Mouse (Mus musculus): ENCODE results near the gene Dock1. TPM values are rescaled to one million over a fixed set of nuclear protein-coding genes. Genes with fewer than 3 reads are reported as not detected.

The Dock1 gene
- polyA plus RNA-seq, 2 experiments from 2014 or later: 0.12 to 0.16 TPM

DNA sequence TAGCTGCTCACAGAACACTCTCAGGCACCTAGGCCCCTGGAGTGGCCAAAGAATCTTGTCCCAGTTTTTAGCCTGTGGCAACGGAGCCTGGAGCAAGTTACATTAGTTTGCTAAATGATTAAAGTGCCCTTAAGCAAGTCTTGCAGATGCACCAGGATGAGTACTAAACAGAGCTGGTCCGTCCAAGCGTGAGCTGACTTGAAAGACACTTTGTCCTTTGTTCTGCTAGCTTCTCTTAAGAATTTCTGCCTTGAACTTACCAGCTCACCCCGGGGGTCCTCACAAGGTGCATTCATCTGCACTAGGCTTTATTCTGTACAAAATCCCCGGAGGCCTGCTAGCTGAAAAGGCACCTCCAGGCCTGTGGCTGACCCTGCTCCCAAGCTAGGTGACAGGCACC, 394.8 kb downstream of the Dock1 start:
- no peak for ATAC-seq

DNA sequence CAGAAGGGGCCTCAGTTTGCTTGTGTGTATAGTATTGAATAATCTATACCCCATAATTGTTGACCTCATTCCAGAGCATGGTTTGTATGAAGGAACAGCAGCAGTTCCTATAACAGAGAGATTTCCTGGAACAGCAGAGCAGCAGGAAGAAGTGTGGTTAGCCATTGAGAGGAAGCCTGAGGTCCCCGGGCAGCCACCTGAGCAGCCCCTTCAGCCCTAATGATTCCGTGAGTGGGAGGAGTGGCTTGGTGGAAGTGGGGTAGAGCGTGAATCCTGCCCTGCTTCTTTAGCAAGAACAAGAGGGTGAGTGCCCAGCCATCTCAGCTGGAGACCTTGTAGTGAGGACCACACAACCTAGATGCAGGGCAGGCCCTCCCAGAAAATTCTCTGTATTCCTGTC, 398.4 kb downstream of the Dock1 start:
- no peak for ATAC-seq

DNA sequence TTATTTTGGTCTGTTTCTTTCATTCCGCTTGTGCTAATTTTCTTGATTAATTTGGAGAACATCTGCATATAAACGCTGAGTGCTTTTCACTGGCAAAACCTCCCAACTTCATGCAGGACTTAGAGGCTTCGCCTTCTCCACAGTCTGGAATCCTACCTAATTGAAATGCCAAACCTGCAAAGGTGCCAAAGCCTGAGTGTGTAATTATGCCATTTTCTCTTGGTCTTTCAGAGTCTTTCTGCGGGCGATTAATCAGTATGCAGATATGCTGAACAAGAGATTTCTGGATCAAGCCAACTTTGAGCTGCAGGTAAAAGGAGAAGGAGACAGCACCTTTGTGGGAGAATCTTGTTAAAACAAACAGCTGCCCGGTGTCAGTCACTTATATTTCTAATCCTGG, 406.4 kb downstream of the Dock1 start:
- no peak for ATAC-seq

DNA sequence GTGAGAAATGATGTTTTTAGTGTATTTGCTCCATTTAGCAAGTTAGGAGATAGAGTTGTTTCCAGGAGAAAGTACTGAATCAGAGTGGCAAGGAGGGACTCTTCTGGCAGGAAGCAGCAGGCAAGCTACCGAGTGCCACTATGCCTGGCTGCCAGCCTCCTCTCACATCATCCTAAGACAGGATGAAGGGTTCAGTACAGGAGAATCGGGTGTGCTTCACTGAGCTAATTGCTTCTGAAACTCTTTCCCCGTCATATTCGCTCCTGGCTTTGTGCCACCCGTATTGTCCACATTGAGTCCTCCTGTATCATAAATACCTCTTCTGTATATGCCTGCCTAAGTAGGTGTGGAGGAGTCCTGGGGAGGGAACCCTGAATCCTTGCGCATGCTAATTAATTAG, 406.9 kb downstream of the Dock1 start:
- no peak for ATAC-seq

DNA sequence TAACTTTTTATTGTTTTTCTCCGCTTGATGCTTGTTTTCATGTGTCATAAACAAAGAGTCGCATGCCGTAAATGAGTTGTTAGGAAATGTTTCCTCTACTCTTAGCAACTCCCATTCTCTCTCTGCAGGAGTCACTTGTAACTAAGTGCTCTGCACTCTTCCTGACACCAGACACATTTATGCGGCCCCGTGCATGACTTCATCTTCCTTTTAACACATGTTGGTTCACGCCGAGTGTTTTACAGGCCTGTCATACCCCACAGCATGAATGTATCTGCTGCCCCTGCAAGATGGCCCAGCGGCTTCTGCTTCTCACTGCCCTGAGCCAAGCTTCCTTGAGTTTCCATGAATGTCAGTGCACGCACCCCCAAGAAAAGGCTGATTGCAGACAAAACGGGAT, 407.4 kb downstream of the Dock1 start:
- ATAC-seq: no peak

DNA sequence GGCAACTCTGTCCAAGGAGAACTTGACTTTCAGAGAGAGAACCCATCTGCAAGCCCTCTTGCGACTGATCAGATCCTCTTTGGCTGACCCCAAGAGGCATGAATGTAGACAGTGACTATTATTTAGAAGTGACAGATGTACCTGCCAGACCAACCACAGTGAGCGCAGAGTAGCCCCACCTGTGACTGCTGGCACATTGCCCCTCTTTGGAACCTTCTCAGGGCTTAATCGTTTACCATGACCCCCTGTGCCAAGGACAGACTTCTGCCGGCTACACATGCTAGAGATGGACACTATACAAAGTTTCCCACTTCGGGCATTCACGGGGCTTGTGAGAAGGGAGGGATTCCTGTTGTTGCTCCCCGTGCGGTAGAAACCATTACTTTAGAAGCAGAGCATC, 413.0 kb downstream of the Dock1 start:
- ATAC-seq: no peak

DNA sequence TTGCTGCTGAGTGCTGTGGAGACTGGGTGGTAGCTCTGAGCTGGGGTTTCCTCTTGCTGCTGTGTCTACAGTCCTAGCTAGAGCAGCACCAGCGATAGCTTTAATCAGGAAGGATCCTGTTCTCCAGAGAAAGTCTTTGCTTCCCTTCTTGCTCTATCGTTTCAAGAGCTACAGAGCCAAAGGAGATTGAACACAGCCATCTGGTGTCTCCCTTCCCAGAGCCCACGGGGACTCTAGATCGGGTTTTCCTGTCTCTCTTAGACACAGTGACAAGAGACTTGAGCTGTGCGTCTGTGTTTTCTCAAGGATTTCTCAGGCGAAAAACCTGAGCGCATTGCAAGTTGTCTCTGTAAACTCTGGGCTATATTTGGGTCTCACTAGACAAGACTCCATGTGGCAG, 413.6 kb downstream of the Dock1 start:
- no peak for ATAC-seq

DNA sequence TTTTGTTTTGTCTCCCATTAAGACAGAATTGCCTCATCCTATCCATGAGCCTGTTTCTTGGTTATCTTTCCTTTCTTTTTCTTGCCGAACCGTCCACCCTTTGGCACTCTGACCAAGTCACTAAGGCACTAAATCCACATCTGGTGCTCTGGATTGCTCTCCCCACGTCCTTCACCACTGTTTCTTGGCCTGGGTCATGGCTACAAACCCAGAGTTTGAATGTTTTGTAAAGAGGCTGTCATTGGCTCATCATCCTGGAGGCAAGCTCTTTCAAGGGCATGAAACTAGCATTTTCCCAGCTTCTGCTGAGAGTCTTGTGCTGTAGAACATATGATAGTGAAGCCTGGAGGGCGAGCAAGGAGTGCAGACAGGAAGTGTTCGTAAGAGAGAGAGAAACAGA, 416.1 kb downstream of the Dock1 start:
- no peak for ATAC-seq

DNA sequence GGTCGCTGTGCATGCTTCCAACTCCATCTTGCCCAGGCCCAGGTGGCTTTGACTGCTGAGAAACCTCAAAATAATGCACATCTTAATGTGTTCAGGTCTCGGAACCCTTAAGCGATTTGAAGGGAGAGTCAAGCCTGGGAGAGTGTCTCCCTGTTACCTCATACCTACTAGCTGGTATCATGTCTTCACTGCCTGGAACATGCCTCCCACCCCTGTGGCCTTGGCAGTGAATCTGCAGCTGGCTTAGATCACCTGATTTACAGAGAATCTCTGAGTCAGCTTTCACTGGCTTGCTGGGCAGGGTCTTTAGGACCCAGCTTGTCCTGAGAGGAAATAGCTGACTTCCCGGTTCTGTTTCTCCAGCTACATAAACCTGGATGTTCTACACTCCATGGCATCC, 419.2 kb downstream of the Dock1 start:
- no peak for ATAC-seq

DNA sequence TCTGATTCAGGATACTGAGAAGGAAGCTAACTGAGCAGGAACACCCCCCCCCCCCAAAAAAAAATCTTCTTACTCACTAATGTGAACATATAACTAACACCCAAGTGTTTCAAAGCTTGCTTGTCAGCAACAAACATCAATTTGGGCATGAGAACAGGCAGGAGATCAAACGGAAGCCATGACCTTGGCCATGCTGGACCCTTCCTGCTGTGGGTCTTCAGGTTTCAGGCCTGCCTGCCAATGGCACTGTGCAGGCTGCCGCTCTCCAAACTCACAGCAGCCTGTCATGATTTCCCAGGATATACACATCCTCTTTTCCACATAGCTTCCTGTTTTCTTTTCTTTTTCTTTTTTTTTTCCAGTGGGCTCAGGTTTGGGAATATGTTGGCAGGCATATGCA, 423.4 kb downstream of the Dock1 start:
- no peak for ATAC-seq

DNA sequence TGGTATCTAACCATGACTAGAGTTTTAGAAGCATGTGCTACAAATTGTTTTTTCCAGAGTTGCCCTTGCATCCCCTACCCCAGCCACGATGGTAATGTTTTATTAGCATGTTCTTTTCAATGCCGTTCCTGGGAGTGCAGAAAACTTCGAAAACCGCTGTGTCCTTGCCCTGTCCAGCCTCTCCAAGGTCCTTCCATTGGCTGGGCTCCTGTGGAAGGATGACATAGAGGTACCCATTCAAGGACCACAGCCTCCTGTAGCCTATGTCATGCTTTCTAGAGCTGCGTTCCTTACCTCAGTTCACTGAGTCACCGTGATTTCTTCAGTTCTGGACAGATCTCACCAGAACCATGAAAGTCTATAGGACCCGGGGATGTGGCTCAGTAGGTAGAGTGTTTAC, 431.5 kb downstream of the Dock1 start:
- no peak for ATAC-seq

DNA sequence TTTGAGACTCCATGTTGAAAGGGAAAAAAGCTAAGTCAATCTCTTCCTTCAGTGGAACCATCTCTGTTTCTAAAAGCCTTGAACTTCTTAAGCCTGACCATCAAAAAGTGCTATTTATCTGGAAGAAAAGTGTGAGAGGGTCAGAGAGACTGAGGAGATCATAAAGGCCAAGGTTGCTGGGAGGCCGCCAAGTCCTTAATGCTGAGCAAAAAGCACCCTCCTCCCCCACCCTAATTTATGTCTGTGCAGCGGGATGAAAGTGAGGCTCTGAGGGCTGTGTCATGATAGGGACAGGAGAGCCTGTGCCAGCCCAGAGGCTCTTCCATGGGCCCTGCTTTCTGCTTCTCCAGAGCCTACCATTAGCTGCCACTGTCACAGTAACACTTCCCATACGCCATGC, 436.1 kb downstream of the Dock1 start:
- no peak for ATAC-seq

DNA sequence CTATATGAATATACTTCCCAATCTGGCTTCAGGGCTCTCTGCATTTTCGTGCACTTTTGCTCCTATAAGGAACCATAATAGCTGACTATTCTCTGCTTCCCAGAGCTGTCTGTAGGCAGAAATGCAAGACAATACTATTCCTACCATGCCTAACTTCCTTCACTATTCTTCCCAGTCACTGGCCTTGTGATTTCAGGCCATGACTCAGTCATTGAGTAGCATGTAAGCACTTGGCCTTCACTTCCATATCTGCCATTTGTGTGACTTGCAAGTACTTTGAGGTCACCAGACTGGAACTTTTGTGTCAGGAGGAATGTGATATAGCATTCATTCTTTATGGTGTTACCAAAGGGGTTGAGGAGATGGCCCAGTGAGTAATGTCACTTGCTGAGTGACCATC, 439.9 kb downstream of the Dock1 start:
- ATAC-seq: no peak

DNA sequence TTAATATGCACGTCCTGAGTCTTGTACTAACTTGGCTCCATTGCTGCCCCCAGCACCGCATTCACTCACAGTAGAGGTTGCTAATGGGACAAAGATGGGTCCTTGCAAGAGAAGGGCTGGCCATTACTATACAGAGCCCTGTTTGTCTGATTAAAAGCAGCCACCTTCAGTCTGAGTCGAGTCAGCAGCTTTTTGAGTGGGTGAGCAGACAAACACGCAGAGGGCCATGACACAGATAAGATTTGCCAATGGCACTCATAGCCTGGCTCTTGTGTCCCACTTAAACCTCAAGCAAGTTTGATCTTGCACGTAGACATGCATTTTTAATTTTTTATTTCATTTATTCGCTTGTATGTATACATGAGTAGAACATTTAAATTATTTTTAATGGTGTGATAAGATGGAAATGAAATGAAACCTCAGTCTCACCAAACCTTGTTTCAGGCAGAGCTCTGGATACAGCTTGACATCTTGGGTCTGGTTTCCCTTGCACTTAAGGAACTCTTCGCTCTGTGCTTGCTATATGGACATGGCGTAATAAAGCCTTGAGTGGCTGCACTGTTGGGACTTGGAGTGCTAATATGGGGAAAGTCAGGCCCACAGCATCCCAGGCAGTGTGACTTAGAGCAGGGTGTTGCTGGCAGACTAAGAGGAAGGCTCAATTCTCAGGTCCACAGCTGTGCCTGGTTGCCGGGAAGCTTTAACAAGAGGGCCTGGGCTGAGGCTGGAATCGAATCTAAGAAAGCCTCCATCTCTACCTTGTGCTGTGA, 455.0 kb downstream of the Dock1 start:
- no peak for ATAC-seq

DNA sequence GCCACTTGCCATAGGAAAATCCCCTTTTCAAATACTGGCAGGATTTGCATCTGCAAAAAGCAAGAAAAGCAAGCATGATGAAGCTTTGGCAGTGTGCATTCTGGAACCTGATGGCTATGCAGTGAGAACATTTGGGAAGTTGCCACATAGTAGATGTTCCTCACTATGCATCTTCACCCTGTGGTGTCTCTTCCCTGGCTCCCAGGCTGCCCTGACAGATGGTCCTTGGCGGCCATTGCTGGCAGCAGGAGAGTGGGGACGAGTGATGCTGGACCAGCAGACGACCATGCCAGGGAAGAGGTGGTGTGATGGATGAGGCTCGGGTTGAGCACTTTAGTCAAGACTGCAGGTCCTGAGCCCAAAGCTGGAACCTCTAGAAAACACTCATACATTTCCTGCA, 462.0 kb downstream of the Dock1 start:
- no peak for ATAC-seq

DNA sequence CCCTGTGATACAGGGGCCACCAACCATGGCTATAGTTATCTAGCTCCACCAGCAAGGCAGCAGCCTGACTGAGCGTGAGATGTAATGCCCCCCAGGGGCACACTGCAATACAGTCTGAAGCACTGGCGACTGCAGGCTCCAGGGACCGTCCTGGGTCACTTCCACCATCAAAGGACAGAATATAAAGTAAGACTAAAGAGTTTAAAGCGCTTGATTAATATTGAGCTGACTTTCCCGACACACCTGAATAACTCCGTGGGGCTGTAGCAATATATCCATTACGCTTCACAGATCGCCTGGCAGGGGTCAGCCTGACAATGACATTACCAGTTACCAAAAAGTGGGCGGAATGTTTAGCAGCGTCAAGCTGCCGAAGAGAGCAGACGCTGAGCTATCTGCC, 464.2 kb downstream of the Dock1 start:
- ATAC-seq: no peak

DNA sequence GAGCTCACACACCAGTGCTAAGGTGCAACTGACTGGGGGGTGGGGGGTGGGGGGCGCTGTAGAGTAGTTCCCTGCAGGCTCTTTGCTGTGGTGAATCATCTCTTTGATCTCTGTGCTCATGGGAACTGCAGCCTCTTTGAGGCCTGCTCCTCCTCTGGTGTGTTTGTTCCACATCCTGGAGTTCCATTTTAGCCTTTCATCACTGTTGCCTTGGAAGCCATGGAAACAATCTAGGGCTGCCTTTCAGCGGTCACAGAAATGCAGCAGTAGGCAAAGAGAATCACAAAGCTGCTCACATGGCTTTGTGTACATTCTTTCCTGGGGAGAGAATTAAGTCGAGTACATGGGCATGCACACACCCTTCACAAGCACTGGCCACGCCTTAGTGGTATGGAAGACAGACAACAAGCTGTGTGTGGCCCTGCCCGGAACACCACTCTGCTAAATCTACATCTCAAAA, 468.7 kb downstream of the Dock1 start:
- ATAC-seq: no peak

DNA sequence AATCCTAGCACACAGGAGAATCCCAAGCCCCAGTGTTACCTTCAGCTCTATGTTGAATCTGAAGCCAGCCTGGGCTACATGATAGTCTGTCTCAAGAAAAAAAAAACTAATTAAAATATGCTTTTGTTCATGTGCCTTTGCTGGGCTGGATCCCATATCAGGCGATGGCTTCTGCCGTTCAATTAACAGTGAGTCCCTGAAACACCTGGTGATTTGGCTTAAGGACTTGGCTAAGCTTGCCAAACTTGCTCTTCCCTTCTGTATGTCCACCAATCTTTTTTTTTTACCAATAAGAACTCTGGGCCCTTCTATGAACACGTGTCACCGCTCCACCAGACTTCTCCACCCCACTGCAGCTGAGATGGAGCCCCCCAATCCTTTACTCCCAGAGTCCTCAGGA, 474.3 kb downstream of the Dock1 start:
- no peak for ATAC-seq

DNA sequence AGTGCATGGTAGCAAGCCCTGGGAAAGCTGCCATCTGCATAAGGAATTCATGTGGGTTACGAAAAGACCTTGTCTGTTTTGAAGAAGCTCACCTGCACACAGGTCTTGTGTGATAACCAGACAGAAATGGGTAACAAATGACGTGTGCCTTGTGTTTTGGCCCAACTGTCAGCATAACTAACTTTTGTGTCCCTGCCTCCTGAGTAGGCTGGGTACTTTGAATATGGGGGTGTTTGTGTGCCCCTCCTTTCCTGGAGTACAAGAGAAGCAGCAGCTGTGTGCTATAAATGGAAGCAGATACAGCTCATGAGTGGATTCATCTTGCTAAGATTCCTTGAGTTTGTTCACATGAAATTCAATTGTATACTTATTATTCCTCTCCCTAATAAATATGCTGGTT, 480.5 kb downstream of the Dock1 start:
- no peak for ATAC-seq

DNA sequence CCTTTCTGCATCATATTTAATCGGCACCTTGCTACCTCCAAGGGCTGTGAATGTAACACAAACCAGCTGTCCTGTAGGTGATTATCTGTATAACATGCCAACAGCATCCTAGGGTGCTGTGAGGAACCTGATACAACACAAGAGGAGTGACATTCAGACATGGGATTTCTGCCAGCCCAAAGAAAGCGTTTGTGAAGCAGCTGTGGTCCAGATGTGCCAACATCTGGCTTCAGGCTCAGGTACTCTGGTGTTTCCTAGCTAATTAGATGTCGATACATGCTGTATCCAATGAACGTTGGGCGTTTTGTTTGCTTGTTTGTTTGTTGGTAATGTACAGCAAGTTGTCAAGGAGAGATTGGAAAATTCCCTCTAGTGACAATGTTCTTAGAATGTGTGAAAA, 487.1 kb downstream of the Dock1 start:
- ATAC-seq: no peak

DNA sequence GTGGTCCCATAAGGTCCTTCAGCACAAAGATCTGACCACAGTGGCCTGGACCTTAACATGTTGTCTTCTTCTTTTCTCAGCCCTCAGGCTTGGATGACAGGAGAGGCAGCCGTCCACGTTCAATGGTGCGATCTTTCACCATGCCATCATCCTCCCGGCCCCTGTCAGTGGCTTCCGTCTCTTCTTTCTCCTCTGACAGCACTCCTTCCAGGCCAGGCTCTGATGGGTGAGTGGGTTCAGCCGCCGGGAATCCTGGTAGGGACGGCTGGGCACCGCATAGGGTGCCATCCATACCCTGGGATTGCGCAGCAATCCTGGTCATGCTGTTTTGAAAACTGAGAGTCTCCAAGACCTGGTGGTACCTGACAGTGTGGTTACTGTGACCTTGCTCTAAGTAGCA, 487.9 kb downstream of the Dock1 start:
- no peak for ATAC-seq

DNA sequence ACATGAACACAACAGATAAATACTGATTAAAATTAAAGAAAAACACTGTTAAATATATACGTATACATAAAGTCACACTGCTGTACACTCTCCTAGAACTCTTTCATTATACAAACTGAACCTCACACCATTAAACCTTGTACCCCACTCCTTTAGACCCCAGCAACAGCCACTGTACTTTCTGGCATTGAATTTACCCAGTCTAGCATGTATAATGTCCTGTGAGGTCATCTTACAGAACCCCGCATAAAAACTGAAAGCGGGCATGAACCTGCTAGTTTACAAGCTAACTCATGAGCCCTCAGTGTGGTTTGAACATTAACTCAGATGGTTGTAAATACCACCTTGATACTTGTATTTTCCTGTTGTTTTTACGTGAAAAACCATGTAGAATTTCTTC, 489.2 kb downstream of the Dock1 start:
- no peak for ATAC-seq

DNA sequence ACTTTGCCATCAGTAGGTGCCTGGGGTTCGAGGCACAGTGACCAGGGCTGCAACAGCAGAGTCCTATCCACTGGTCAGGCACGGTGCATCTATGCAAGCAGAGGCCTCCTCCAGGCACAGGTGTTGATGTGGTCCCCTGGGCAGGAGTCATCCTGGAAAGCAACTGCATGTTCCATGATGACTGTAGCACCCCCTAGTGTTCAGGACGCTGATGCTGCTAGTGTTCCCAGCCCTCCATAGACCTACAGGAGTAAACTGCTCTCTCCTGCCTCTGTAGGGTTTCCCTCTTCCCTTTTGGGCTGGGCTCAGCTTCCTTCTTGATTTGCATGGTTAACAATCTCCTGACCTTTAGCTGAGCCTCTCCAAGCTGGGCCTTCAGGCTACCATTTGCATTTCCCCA, 494.7 kb downstream of the Dock1 start:
- ATAC-seq: no peak

DNA sequence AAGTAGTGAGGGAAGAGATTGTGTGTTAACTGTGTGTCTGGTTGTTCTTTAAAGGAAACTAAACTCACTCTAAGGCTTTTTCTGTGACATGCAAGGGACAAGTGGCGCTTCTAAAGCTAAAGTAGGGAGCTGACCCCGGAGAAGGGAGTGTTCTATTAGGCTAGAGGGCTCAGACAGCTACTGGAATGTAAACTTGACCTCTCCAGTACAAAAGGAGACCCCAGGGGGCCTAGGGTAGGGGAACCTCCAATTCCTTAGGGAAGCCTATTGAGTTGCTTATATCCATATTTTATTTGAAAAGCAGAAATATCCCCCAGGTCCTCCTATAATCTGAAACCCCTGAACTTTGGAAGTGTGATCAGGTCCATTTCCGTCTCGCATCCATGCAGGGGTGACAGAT, 499.5 kb downstream of the Dock1 start:
- ATAC-seq: no peak

DNA sequence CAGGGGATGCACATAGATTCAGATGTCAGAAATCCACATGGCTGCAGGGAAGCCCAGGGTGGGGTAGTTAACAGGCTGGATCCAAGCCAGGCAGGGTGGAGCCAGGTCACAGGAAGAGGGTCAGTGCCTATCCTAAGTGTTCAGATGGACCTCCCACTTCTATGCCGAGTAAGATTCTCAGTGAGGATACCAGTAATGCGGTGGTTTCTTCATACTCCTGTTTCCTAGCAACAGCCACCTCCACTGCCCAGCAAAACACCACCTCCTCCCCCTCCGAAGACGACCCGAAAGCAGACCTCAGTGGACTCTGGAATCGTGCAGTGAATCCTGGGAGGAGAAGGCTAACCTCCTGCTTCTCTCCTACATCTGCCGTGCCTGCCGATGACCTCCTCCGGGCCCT, 501.8 kb downstream of the Dock1 start:
- no peak for ATAC-seq

All from CD4-positive, CD25-positive, alpha-beta regulatory T cell, adult 4 months (primary cell).